Mouse (Mus musculus): ENCODE results near the gene Hoxc13.

The Hoxc13 gene

GRCm38 (mm10) chr15:102963671-102964640, 43.1 kb downstream of the Hoxc13 start:
- DNase-seq (ENCODE audit: low spot score in 2 of 2): no peak

DNA sequence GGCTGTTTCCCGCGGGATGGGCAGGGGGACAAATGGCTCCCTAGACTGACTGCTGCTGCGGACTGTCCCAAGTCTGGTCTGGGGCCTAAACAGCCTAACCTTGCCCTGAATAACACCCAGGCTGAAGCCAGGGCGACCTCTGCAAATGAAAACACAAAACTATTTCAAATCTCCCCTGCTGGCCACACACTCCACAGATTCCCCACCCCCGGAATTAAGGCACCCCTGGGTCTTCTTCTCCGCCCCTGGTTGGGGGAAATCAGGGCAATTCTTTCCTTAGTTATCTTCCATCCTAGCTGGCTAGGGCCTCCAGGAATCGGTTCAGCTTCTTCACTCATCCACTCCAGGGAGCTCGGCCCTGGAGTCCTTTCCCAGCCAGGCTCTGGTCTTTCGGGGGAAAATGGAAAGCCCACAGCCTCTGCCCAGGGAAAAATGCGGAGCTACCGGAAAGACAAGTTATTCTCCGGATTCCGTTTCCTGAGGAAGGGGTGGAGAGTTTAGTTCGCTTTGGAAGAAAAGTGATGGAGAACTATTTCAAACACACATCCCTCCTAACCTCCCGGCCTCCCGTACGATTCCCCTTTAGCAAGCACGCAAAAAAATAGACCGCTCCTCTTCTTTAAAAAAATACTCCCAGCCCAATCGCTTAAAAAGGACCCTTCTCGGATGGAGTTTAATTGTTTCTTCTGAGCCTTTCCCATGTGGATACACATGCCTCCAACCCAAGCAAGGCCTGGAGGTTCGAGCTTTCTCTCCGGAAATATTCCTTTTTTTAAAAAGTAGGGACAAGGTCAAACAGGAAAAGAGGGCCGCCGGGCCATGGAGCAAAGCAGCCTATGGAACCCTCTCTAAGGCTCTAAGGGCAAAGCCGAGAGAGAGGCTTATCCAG, 44.3 kb downstream of the Hoxc13 start:
- no peak for DNase-seq (ENCODE audit: low spot score in 2 of 2)

GRCm38 (mm10) chr15:102965892-102966775, 45.2 kb downstream of the Hoxc13 start:
- DNase-seq (ENCODE audit: low spot score in 2 of 2): peak in 1 of 2 experiments; percentile 63

DNA sequence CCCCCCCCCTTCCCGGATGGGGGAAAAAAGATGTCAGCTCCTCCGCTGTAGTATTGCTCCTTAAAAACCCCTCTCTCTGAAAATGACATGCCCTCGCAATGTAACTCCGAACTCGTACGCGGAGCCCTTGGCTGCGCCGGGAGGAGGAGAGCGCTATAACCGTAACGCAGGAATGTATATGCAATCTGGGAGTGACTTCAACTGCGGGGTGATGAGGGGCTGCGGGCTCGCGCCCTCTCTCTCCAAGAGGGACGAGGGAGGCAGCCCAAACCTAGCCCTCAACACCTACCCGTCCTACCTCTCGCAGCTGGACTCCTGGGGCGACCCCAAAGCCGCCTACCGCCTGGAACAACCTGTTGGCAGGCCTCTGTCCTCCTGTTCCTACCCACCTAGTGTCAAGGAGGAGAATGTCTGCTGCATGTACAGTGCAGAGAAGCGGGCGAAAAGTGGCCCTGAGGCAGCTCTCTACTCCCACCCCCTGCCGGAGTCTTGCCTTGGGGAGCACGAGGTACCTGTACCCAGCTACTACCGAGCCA, 45.9 kb downstream of the Hoxc13 start, which contains the start of gene Hoxc10:
Hoxc10 (plus strand) TSS at position 21 of the 536 bp plus-strand sequence.
- DNase-seq (ENCODE audit: low spot score in 2 of 2): no peak

GRCm38 (mm10) chr15:102967312-102967510, 46.3 kb downstream of the Hoxc13 start, which contains the start of gene Hoxc5:
Gene Hoxc5, plus strand, starts transcription at chr15:102967443.
- no peak for DNase-seq (ENCODE audit: low spot score in 2 of 2)

- DNase-seq (ENCODE audit: low spot score in 2 of 2): no peak
Measured at GRCm38 (mm10) chr15:102967511-102968397, 46.9 kb downstream of the Hoxc13 start.

- DNase-seq (ENCODE audit: low spot score in 2 of 2): no peak
Measured at GRCm38 (mm10) chr15:102969296-102969695, 48.4 kb downstream of the Hoxc13 start.

DNA sequence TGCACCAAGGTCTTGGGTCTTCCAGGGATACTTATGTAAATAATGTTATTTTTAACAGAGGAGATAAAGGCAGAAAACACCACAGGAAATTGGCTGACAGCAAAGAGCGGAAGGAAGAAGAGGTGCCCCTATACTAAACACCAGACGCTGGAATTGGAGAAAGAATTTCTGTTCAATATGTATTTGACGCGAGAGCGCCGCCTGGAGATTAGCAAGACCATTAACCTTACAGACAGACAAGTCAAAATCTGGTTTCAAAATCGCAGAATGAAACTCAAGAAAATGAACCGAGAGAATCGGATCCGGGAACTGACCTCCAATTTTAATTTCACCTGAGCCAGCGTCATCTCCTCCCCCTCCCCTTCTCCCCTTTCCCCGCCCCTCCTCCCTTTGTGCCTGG, 49.8 kb downstream of the Hoxc13 start:
- no peak for DNase-seq (ENCODE audit: low spot score in 2 of 2)

DNA sequence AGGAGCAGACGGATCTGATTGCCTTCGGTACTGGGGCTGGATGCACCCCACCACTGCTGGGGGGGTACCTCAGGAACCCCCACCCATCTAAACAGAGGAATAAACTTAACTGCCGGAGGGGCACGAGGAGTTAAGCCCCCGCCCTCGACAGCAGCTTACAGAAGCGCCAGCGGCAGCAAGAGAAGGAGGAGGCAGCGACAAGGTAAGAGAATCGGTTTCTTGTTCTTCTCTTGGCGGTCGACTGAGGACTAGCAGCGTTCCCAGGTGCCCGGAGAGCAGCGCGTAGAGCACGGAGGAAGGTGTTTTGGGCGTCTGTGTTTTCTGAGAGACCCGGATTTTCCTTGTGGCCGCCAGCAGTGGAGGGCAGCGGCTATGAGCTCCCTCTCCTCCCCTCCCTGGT, 51.4 kb downstream of the Hoxc13 start:
- no peak for DNase-seq (ENCODE audit: low spot score in 2 of 2)

- no peak for DNase-seq (ENCODE audit: low spot score in 2 of 2)
Measured at GRCm38 (mm10) chr15:102972753-102973152, 51.9 kb downstream of the Hoxc13 start.

GRCm38 (mm10) chr15:102975034-102975433, 54.1 kb downstream of the Hoxc13 start:
- DNase-seq (ENCODE audit: low spot score in 2 of 2): no peak

DNA sequence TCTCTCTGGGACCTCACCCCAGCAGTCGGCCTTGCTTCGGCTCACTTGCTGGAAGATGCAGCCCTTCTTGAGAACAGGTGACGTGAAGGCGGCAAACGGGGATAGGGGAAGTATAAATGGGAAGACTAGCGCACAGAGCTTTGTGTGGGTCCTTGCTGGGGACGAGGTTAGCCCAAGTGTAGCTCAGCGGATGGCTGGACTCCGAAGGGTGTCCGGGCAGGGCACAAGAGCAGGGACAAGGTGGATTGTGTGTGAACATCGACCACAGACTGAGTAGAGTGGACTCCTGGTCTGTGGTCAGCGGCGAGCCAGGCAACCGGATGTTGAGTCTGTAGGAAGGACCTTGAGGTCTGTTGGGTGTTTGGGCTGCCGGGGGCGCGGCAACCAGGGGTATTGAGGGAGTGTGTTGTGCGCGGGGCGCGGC, 54.8 kb downstream of the Hoxc13 start:
- DNase-seq (ENCODE audit: low spot score in 2 of 2): no peak

GRCm38 (mm10) chr15:102976171-102976570, 55.3 kb downstream of the Hoxc13 start, which contains the start of gene Hoxc9:
Gene Hoxc9, plus strand, starts transcription at chr15:102976439.
- DNase-seq (ENCODE audit: low spot score in 2 of 2): no peak

GRCm38 (mm10) chr15:102976631-102977422, 55.9 kb downstream of the Hoxc13 start:
- DNase-seq (ENCODE audit: low spot score in 2 of 2): no peak

DNA sequence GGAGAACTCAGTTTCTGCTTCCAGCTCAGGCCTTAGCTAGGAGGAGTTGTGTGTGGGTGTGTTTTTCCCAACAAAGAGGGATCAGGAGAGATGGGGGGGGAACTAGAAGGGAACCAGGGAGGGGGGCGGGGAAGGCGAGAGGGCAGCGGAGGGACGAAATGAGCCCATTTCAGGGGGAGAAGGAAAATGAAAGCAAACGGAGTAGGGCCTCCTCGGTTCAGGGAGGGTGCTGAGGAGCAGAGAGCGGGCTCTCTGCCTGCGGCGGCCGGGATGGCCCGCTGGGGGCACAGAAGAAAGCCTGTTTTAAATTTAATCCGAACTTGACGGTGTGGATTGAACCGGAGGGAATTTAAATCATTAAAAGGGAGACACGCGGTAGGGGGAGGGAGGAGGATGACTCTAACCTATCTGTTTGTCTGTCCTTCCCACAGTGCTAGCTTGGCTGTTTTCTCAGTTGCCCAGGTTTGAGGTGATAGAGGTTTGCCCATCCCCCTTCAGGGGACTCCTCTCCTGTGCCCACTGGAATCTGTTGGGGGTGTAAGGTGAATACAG, 56.6 kb downstream of the Hoxc13 start:
- no peak for DNase-seq (ENCODE audit: low spot score in 2 of 2)
